Mouse (Mus musculus): ENCODE measurements at regions not wholly inside any gene's neighbourhood (a gene's known extent, or its start where the extent isn't known, plus 50 kb on each side); places are given as distances from the start of the nearest gene placed in this dataset.

DNA sequence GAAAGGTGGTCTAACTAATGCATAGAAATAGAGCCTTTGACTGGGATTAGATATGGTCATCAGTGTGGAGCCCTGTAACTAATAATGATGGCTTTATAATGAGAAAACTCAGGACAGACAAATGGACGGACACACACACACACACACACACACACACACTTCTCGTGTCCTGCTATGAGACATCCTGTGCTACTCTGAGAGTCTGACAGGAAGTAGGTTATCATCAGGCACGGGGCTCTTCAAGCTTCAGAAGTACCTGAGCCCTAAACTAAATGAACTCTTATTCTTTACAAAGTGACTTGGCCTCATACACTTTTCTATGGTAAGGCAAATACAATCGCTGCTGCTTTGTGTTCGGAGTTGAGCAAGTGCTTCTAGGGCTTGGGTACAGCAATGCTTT is 87.9 kb upstream of the Mkln1 start:
- Histone ChIP-seq H3K9ac (ENCODE audit: low read length) (no peak overlapping the region), H3K4me2 (ENCODE audit: low read length) (no peak overlapping the region), H3K4me3 (ENCODE audit: low read depth, low read length) (no peak overlapping the region), H3K9me3 (ENCODE audit: control insufficient read depth, low read length) (no peaks in the 10 kb centered on the region), H3K4me1 (replicated peaks; ENCODE audit: control insufficient read depth, insufficient read depth, low read length) (no peaks in the 10 kb centered on the region), H3K27ac (ENCODE audit: low read depth) (no peak overlapping the region), H3K36me3 (ENCODE audit: control insufficient read depth, insufficient read depth, low read length) (no peaks in the 10 kb centered on the region), H3K27me3 (replicated peaks; ENCODE audit: control insufficient read depth, insufficient read depth, low read length) (no peaks in the 10 kb centered on the region)
- WGBS = 82% methylated on average over 5 of the region's 5 CpGs
- ATAC-seq (replicated peaks; ENCODE audit: low FRiP score, low TSS enrichment, low read depth) (no peak), DNase-seq (ENCODE audit: low spot score) (no peak)

DNA sequence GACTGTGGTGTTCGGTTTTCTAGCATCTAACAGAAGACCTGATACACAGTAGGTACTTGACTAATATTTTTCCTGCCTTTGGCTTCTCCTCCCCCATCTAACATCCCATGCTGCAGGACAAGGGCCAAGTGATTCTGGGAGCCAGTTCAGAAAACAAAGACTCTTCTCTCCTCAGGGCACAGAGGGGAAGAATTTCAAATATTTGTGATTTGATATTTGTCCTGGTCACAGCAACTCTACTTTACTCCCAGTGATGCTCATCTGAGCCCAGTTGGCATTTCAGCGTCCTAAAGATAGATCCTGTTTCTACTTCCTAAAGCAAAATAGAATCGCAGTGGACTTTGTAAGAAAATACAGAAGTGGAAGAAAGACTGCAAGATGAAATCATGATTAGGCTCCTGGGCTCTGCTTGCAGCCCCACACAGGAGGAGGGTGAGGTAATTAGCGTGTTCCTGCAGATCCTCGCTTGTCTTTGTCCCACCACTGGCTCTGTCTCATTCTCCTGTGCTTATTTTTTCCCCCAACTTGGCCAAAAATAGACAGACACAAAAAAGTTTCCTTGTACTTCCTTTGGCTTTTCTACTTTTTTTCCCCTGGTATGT is 84.6 kb upstream of the Mkln1 start:
- H3K4me2 ChIP-seq (ENCODE audit: low read length) = no peak overlapping the region
- no peaks in the 10 kb centered on the region for H3K27me3 ChIP-seq (replicated peaks; ENCODE audit: control insufficient read depth, insufficient read depth, low read length)
- no peak overlapping the region for H3K4me3 ChIP-seq (ENCODE audit: low read depth, low read length)
- WGBS = 68% methylated on average over 5 of the region's 5 CpGs
- DNase-seq (ENCODE audit: low spot score) = no peak
- no peak overlapping the region for H3K27ac ChIP-seq (ENCODE audit: low read depth)
- H3K36me3 ChIP-seq (ENCODE audit: control insufficient read depth, insufficient read depth, low read length) = no peaks in the 10 kb centered on the region
- no peak for ATAC-seq (replicated peaks; ENCODE audit: low FRiP score, low TSS enrichment, low read depth)
- no peaks in the 10 kb centered on the region for H3K9me3 ChIP-seq (ENCODE audit: control insufficient read depth, low read length)
- H3K9ac ChIP-seq (ENCODE audit: low read length) = no peak overlapping the region
- H3K4me1 ChIP-seq (replicated peaks; ENCODE audit: control insufficient read depth, insufficient read depth, low read length) = peaks cover 14% of the 10 kb centered on the region; the same call in 1 of the 2 replicates

DNA sequence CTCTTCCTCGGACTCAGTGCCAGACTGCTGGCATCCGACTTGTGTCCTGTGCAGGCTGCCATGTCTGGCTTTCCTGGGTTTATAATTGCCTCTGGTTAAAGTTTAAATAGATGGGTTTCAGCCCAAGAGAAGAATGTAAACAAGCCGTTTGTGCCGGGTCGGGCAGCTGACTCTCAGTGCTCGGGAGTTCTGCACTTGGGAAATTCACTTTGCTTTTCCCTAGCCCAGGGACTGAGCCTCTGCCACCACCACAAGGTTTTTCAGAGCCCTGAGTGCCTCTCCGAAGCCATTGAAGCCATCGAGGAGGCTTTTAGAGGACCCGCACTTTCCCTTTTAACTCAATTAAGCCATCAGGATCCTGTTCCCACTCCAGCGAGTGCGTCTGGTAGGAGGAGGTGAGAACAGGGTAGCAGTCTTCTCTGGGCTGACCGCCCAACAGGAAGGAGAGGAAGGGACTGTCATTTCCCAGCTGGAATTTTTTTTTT is 80.8 kb upstream of the Mkln1 start:
- Histone ChIP-seq H3K9ac (ENCODE audit: low read length) (no peak overlapping the region), H3K27me3 (replicated peaks; ENCODE audit: control insufficient read depth, insufficient read depth, low read length) (no peaks in the 10 kb centered on the region), H3K4me1 (replicated peaks; ENCODE audit: control insufficient read depth, insufficient read depth, low read length) (peaks cover 14% of the 10 kb centered on the region), H3K4me3 (ENCODE audit: low read depth, low read length) (peak overlapping the region; percentile 21), H3K36me3 (ENCODE audit: control insufficient read depth, insufficient read depth, low read length) (no peaks in the 10 kb centered on the region), H3K4me2 (ENCODE audit: low read length) (peak overlapping the region; percentile 54), H3K27ac (ENCODE audit: low read depth) (peak overlapping the region; percentile 12; the same call in 1 of the 2 replicates), H3K9me3 (ENCODE audit: control insufficient read depth, low read length) (no peaks in the 10 kb centered on the region)
- ATAC-seq (replicated peaks; ENCODE audit: low FRiP score, low TSS enrichment, low read depth) (0 out of 2 replicates have a peak, but pooled peaks have one; percentile 36), DNase-seq (ENCODE audit: low spot score) (peak; percentile 54)
- WGBS = 2% methylated on average over 12 of the region's 12 CpGs

DNA sequence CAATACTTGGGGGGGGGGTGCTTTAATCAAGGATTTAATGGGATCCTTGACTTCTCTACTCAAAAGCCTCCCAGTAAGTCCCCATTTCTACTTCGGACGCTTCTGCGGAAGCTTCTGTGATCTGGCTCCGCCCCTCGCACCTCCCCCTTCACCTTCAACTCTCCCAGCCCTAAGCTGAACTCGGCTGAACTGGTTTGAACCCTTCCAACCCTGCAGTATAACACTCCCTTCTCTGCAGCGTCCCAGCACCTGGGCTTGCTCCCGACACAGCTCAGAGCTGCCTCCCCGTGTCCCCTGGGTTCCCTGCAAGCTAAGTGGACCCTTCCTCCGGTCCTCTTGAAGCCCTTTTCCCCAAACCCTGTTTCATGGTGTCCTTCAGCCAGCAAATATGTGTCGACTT is 80.0 kb upstream of the Mkln1 start:
- no peak overlapping the region for H3K9ac ChIP-seq (ENCODE audit: low read length)
- H3K36me3 ChIP-seq (ENCODE audit: control insufficient read depth, insufficient read depth, low read length) = no peaks in the 10 kb centered on the region
- peaks cover 14% of the 10 kb centered on the region for H3K4me1 ChIP-seq (replicated peaks; ENCODE audit: control insufficient read depth, insufficient read depth, low read length)
- no peak overlapping the region for H3K27ac ChIP-seq (ENCODE audit: low read depth)
- no peaks in the 10 kb centered on the region for H3K27me3 ChIP-seq (replicated peaks; ENCODE audit: control insufficient read depth, insufficient read depth, low read length)
- DNase-seq (ENCODE audit: low spot score) = peak; percentile 64
- 2% methylated on average over 11 of the region's 11 CpGs for WGBS
- peak; percentile 83 for ATAC-seq (replicated peaks; ENCODE audit: low FRiP score, low TSS enrichment, low read depth)
- H3K4me2 ChIP-seq (ENCODE audit: low read length) = peak overlapping the region; percentile 54
- no peaks in the 10 kb centered on the region for H3K9me3 ChIP-seq (ENCODE audit: control insufficient read depth, low read length)
- peak overlapping the region; percentile 21; the same call in 1 of the 2 replicates for H3K4me3 ChIP-seq (ENCODE audit: low read depth, low read length)

DNA sequence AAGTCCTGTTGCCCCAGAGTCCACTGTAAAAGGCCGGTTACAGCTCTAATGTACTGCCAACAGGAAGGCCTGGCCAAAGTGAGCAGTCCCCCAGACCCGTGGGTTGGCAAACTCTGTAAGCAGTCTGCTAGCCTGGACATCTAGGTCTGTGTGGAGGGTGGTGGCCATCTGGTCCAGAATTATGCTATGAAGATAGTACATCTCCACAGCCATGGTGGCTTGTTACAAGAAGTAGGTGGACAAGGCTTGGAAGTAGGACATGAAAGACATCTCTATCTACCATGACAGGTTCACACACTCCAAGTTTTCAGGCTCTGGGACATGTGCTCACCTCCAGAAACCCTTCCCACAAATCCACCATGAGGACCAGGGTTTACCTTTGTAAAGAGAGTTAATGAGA is 79.1 kb upstream of the Mkln1 start:
- ATAC-seq (replicated peaks; ENCODE audit: low FRiP score, low TSS enrichment, low read depth) (no peak), DNase-seq (ENCODE audit: low spot score) (no peak)
- no peak overlapping the region for H3K9ac ChIP-seq (ENCODE audit: low read length)
- no peak overlapping the region for H3K4me2 ChIP-seq (ENCODE audit: low read length)
- no peaks in the 10 kb centered on the region for H3K9me3 ChIP-seq (ENCODE audit: control insufficient read depth, low read length)
- no peaks in the 10 kb centered on the region for H3K27me3 ChIP-seq (replicated peaks; ENCODE audit: control insufficient read depth, insufficient read depth, low read length)
- H3K36me3 ChIP-seq (ENCODE audit: control insufficient read depth, insufficient read depth, low read length) = no peaks in the 10 kb centered on the region
- WGBS = 70% methylated on average over 2 of the region's 2 CpGs
- no peak overlapping the region for H3K4me3 ChIP-seq (ENCODE audit: low read depth, low read length)
- no peak overlapping the region for H3K27ac ChIP-seq (ENCODE audit: low read depth)
- peaks cover 14% of the 10 kb centered on the region for H3K4me1 ChIP-seq (replicated peaks; ENCODE audit: control insufficient read depth, insufficient read depth, low read length)

DNA sequence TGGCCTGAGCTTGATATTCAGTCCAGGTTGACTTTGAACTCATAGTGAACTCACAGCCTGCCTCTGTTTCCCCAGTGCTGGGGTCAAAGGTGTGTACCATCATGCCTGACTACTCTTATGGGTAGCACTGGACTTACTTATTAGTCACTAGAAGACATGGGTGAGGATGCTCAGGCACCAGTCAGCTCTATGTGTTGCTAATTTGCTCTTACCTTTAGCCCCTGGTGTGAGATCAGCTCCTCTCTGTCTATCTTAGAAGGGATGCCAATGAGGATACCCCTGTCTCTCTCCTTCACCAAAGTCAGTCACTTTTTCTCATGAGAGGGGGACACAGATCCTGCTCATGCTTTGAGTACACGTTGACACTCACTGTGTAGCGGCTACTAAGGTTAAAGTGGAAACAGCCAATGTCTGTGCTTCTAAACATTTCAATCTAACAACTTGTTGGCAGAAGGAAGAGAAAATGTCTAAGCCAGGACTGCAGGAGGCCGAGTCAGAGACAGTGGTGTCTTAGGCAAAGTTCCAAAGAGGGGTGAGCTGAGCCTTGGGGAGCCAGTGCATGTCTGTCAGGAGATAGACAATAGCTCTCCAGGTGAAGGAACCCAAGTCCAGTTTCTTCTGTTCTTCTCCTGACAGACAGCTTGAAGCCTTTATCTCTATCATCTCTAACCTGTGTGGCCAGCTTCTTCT is 78.2 kb upstream of the Mkln1 start:
- ATAC-seq (replicated peaks; ENCODE audit: low FRiP score, low TSS enrichment, low read depth) (no peak), DNase-seq (ENCODE audit: low spot score) (no peak)
- H3K36me3 ChIP-seq (ENCODE audit: control insufficient read depth, insufficient read depth, low read length) = no peaks in the 10 kb centered on the region
- H3K27me3 ChIP-seq (replicated peaks; ENCODE audit: control insufficient read depth, insufficient read depth, low read length) = no peaks in the 10 kb centered on the region
- no peak overlapping the region for H3K4me2 ChIP-seq (ENCODE audit: low read length)
- no peaks in the 10 kb centered on the region for H3K9me3 ChIP-seq (ENCODE audit: control insufficient read depth, low read length)
- peaks cover 14% of the 10 kb centered on the region for H3K4me1 ChIP-seq (replicated peaks; ENCODE audit: control insufficient read depth, insufficient read depth, low read length)
- H3K27ac ChIP-seq (ENCODE audit: low read depth) = no peak overlapping the region
- H3K4me3 ChIP-seq (ENCODE audit: low read depth, low read length) = no peak overlapping the region
- no peak overlapping the region for H3K9ac ChIP-seq (ENCODE audit: low read length)
- 77% methylated on average over 3 of the region's 3 CpGs for WGBS

DNA sequence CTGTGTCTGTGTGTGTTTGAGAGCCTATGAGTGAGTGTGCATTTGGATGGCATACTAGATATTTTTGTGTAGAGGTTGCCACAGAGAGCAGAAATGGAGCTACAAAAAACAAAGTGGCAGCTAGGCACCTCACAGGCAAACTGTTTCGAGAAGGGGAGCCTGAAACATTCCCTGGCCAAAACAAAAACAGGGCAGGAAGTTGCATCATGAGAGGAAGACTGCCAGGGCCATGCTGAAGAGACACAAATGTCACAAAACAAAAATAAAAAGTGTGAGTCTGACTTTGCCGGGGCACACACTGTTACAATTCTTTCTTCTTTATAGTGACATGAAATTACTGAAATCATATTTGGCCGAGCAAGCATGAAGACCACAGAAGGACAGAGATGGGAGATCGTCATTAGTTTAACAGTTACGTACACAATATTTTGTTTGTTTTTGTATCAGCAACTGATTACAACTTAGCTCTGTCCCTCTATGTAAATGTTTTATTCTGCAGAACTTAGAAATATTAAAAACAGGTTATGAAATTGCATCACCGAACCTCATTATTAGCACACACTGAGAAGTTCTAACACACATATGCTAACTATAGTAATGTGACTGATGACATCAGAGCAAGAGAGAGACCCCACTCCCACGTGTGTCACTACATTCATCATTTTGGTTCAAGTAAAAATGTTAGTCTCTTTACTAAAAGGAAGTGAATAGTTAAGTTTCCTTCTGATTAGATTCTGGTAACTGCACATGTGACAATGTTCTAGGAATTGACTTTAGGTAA is 77.3 kb upstream of the Mkln1 start:
- Histone ChIP-seq H3K4me2 (ENCODE audit: low read length) (no peak overlapping the region), H3K4me3 (ENCODE audit: low read depth, low read length) (no peak overlapping the region), H3K27me3 (replicated peaks; ENCODE audit: control insufficient read depth, insufficient read depth, low read length) (no peaks in the 10 kb centered on the region), H3K9ac (ENCODE audit: low read length) (no peak overlapping the region), H3K9me3 (ENCODE audit: control insufficient read depth, low read length) (no peaks in the 10 kb centered on the region), H3K4me1 (replicated peaks; ENCODE audit: control insufficient read depth, insufficient read depth, low read length) (peaks cover 14% of the 10 kb centered on the region), H3K27ac (ENCODE audit: low read depth) (no peak overlapping the region), H3K36me3 (ENCODE audit: control insufficient read depth, insufficient read depth, low read length) (no peaks in the 10 kb centered on the region)
- ATAC-seq (replicated peaks; ENCODE audit: low FRiP score, low TSS enrichment, low read depth) (no peak), DNase-seq (ENCODE audit: low spot score) (no peak)
- 68% methylated on average over 7 of the region's 7 CpGs for WGBS

GRCm38 (mm10) chr6:31321902-31322301 is 76.6 kb upstream of the Mkln1 start:
- no peak for ATAC-seq (replicated peaks; ENCODE audit: low FRiP score, low TSS enrichment, low read depth)
- DNase-seq (ENCODE audit: low spot score) = no peak
- no peak overlapping the region for H3K9ac ChIP-seq (ENCODE audit: low read length)
- peaks cover 14% of the 10 kb centered on the region for H3K4me1 ChIP-seq (replicated peaks; ENCODE audit: control insufficient read depth, insufficient read depth, low read length)
- no peak overlapping the region for H3K4me3 ChIP-seq (ENCODE audit: low read depth, low read length)
- H3K36me3 ChIP-seq (ENCODE audit: control insufficient read depth, insufficient read depth, low read length) = no peaks in the 10 kb centered on the region
- WGBS = 52% methylated on average over 10 of the region's 10 CpGs
- H3K27me3 ChIP-seq (replicated peaks; ENCODE audit: control insufficient read depth, insufficient read depth, low read length) = no peaks in the 10 kb centered on the region
- no peak overlapping the region for H3K4me2 ChIP-seq (ENCODE audit: low read length)
- no peaks in the 10 kb centered on the region for H3K9me3 ChIP-seq (ENCODE audit: control insufficient read depth, low read length)
- H3K27ac ChIP-seq (ENCODE audit: low read depth) = no peak overlapping the region

Measured in intestine, embryonic 14.5 days (tissue).